Mouse (Mus musculus) layer of hippocampus, adult 2 months (tissue): ENCODE measurements around the gene Aqp7. TPM values are rescaled to one million over a fixed set of nuclear protein-coding genes. Genes with fewer than 3 reads are reported as not detected.

Experiments
- DNase-seq, 2 experiments: peaks; one replicate each; pipeline ENCODE4 v3.0.0; 2022; ENCODE audit warnings: low spot score in 2 of 2
- H3K27ac ChIP-seq: fragments of 200-600 bp; 2 replicates; pipeline ENCODE4 v1.8.1; 2022
- H3K4me3 ChIP-seq: fragments of 200-600 bp; 2 replicates; pipeline ENCODE4 v1.8.1; 2022; ENCODE audit warnings: mild to moderate bottlenecking
- CTCF ChIP-seq: fragments of 200-600 bp; conservative IDR thresholded peaks from 2 replicates; pipeline ENCODE4 v1.8.1; 2022; ENCODE audit warnings: antibody characterized with exemption, mild to moderate bottlenecking, moderate library complexity
- total RNA-seq, 2 experiments: library from RNA; stranded (reverse); gene quantifications; 2 replicates each; pipeline ENCODE4 v1.2.3; 2021

Gene Aqp7
- total RNA-seq, 2 experiments from 2014 or later: 0.28 TPM; not detected in 1

GRCm38 (mm10) chr4:41081733-41082132 is 33.8 kb upstream of the Aqp7 start:
- Histone ChIP-seq H3K4me3 (no peak overlapping the region), H3K27ac (no peak overlapping the region)
- no peak for TF ChIP-seq CTCF
- no peak for DNase-seq

GRCm38 (mm10) chr4:41078726-41079125 is 30.8 kb upstream of the Aqp7 start:
- no peak overlapping the region for H3K4me3 ChIP-seq
- TF ChIP-seq CTCF: no peak
- no peak overlapping the region for H3K27ac ChIP-seq
- no peak for DNase-seq

- Histone ChIP-seq H3K27ac (no peak overlapping the region), H3K4me3 (no peak overlapping the region)
- no peak for TF ChIP-seq CTCF
- DNase-seq: no peak
Observed at GRCm38 (mm10) chr4:41074461-41074860, 26.5 kb upstream of the Aqp7 start.

GRCm38 (mm10) chr4:41073008-41073817 is 25.3 kb upstream of the Aqp7 start:
- H3K27ac ChIP-seq: no peak overlapping the region
- no peak for DNase-seq
- no peak overlapping the region for H3K4me3 ChIP-seq
- no peak for TF ChIP-seq CTCF

GRCm38 (mm10) chr4:41071500-41072429 is 23.8 kb upstream of the Aqp7 start:
- DNase-seq: no peak
- H3K27ac ChIP-seq: no peak overlapping the region
- TF ChIP-seq CTCF: no peak
- no peak overlapping the region for H3K4me3 ChIP-seq

GRCm38 (mm10) chr4:41065196-41065595 is 17.3 kb upstream of the Aqp7 start:
- TF ChIP-seq CTCF: no peak
- H3K4me3 ChIP-seq: no peak overlapping the region
- H3K27ac ChIP-seq: no peak overlapping the region
- no peak for DNase-seq

- TF ChIP-seq CTCF: peak; percentile 74
- no peak for DNase-seq
- H3K27ac ChIP-seq: no peak overlapping the region
- H3K4me3 ChIP-seq: no peak overlapping the region
Observed at GRCm38 (mm10) chr4:41063894-41064673, 16.1 kb upstream of the Aqp7 start.

GRCm38 (mm10) chr4:41063351-41063750 is 15.4 kb upstream of the Aqp7 start:
- no peak for DNase-seq
- no peak overlapping the region for H3K4me3 ChIP-seq
- no peak for TF ChIP-seq CTCF
- no peak overlapping the region for H3K27ac ChIP-seq

- TF ChIP-seq CTCF: no peak
- H3K4me3 ChIP-seq: no peak overlapping the region
- no peak overlapping the region for H3K27ac ChIP-seq
- DNase-seq: no peak
Observed at GRCm38 (mm10) chr4:41057361-41057760, 9.4 kb upstream of the Aqp7 start.

- DNase-seq: no peak
- no peak overlapping the region for H3K4me3 ChIP-seq
- H3K27ac ChIP-seq: no peak overlapping the region
- no peak for TF ChIP-seq CTCF
Observed at GRCm38 (mm10) chr4:41056742-41057332, 8.9 kb upstream of the Aqp7 start.

GRCm38 (mm10) chr4:41056253-41056652 is 8.3 kb upstream of the Aqp7 start:
- H3K27ac ChIP-seq: no peak overlapping the region
- no peak for DNase-seq
- no peak overlapping the region for H3K4me3 ChIP-seq
- TF ChIP-seq CTCF: no peak

GRCm38 (mm10) chr4:41055111-41055510 is 7.2 kb upstream of the Aqp7 start:
- no peak overlapping the region for H3K27ac ChIP-seq
- H3K4me3 ChIP-seq: no peak overlapping the region
- TF ChIP-seq CTCF: no peak
- no peak for DNase-seq
